Mouse (Mus musculus) kidney, embryonic 14.5 days (tissue): ENCODE measurements at regions not wholly inside any gene's neighbourhood (a gene's known extent, or its start where the extent isn't known, plus 50 kb on each side); places are given as distances from the start of the nearest gene placed in this dataset.
A peak's percentile ranks its signal among the peaks of the same experiment; 100 is the strongest.

Experiments
- ATAC-seq: fragments of 200-750 bp; cut with Nextera tagmentation; 2 replicates; pipeline ENCODE4 v1.8.0; 2017; ENCODE audit warnings: moderate number of reproducible peaks, mild to moderate bottlenecking, moderate TSS enrichment, moderate library complexity; ENCODE audit not compliant: low FRiP score, low TSS enrichment
- H3K27ac ChIP-seq: fragments of 300-500 bp; sonication (generic); 2 replicates; pipeline ENCODE4 v1.5.1; 2014; ENCODE audit warnings: low read depth, mild to moderate bottlenecking, low read length, moderate library complexity, mixed read lengths
- H3K27me3 ChIP-seq: fragments of 300-500 bp; sonication (generic); 2 replicates; pipeline ENCODE4 v1.6.1; 2014; ENCODE audit warnings: mild to moderate bottlenecking, low read length; ENCODE audit not compliant: control insufficient read depth, insufficient read depth
- H3K36me3 ChIP-seq: fragments of 300-500 bp; sonication (generic); 2 replicates; pipeline ENCODE4 v1.6.1; 2014; ENCODE audit warnings: low read length, mixed read lengths; ENCODE audit not compliant: control insufficient read depth, insufficient read depth
- H3K4me1 ChIP-seq: fragments of 300-500 bp; sonication (generic); 2 replicates; pipeline ENCODE4 v1.6.1; 2014; ENCODE audit warnings: low read length, mixed read lengths; ENCODE audit not compliant: control insufficient read depth, insufficient read depth
- H3K4me2 ChIP-seq: fragments of 300-500 bp; sonication (generic); replicated peaks from 2 replicates; pipeline ENCODE4 v1.6.1; 2014; ENCODE audit warnings: low read depth, mild to moderate bottlenecking, low read length
- H3K4me3 ChIP-seq: fragments of 300-500 bp; sonication (generic); 2 replicates; pipeline ENCODE4 v1.5.1; 2014; ENCODE audit warnings: mild to moderate bottlenecking, low read length
- H3K9ac ChIP-seq: fragments of 300-500 bp; sonication (generic); 2 replicates; pipeline ENCODE4 v1.6.1; 2014; ENCODE audit warnings: low read depth, mild to moderate bottlenecking, low read length, moderate library complexity
- H3K9me3 ChIP-seq: fragments of 300-500 bp; sonication (generic); 2 replicates; pipeline ENCODE4 v1.6.1; 2016; ENCODE audit warnings: low read length; ENCODE audit not compliant: control insufficient read depth
- WGBS: fragments of 180-500 bp; shearing (Covaris S2); extraction: QIAGEN DNeasy Blood & Tissue Kit; methylation state at CpG from one replicate; pipeline ENCODE4 v1.1.7; 2014; 5-methylcytosine and 5-hydroxymethylcytosine counted together

DNA sequence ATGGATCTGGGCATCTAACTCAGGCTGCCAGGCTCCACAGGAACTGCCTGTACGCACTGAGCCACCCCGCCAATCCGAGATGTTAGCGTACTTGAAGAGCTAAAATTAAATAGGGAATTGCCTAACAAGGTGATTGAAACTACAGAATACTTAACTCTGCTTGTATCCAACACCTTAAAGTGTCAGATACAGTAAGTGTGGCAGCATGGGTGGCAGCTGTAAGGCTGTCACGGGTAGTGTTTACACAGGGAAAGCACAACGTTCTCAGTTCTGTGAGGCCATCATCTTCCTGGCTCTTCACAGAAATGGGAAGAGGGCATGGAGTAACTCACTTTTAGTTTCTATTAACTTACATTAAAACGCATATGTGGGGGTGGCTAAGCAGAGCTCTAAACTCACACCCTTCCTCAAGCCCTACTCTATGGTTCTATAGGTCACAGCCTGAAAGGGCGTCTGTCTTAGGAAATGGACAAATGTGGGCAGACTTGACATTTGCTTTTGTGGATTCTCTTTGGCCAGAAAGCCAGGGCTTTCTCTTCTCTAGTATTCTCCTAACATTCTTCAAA, 325.2 kb upstream of the Jarid2 start:
- Histone ChIP-seq H3K9me3 (no peaks in the 10 kb centered on the region), H3K4me1 (peaks cover 4% of the 10 kb centered on the region; the same call in 1 of the 2 replicates), H3K9ac (no peak overlapping the region), H3K36me3 (no peaks in the 10 kb centered on the region), H3K4me2 (no peak overlapping the region), H3K4me3 (no peak overlapping the region), H3K27me3 (no peaks in the 10 kb centered on the region), H3K27ac (no peak overlapping the region)
- ATAC-seq = no peak
- WGBS = 79% methylated on average over 8 of the region's 8 CpGs

DNA sequence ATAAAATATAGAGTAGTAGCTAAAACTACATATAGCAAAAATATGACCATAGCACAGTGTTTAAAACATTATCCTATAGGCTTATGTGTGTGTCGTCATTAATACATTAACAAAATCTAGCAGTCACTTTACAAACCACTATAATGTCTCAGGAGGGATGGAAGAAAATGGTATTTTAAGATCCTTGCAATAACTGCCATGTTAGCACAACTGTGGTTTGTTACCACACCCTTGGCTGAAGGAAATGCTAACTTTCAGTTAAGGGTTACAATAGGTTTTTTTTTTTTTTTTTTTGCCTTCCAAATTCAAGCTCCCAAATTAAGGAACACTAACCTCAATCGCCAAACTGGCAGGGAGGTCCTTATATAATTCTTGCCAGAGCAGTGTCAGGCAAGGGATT, 322.0 kb upstream of the Jarid2 start:
- Histone ChIP-seq H3K4me3 (no peak overlapping the region), H3K4me2 (no peak overlapping the region), H3K9me3 (no peaks in the 10 kb centered on the region), H3K36me3 (no peaks in the 10 kb centered on the region), H3K4me1 (peaks cover 10% of the 10 kb centered on the region; the same call in 1 of the 2 replicates), H3K27ac (no peak overlapping the region), H3K9ac (no peak overlapping the region), H3K27me3 (no peaks in the 10 kb centered on the region)
- no peak for ATAC-seq
- 89% methylated on average over 2 of the region's 2 CpGs for WGBS

- Histone ChIP-seq H3K4me3 (no peak overlapping the region), H3K9ac (no peak overlapping the region), H3K27me3 (no peaks in the 10 kb centered on the region), H3K27ac (peak overlapping the region; percentile 76; the same call in 1 of the 2 replicates), H3K4me2 (no peak overlapping the region), H3K36me3 (no peaks in the 10 kb centered on the region), H3K4me1 (peaks cover 10% of the 10 kb centered on the region; the same call in 1 of the 2 replicates), H3K9me3 (no peaks in the 10 kb centered on the region)
- WGBS = 78% methylated on average over 6 of the region's 6 CpGs
- ATAC-seq = no peak
Observed at GRCm38 (mm10) chr13:44408619-44408959, 320.7 kb upstream of the Jarid2 start.

DNA sequence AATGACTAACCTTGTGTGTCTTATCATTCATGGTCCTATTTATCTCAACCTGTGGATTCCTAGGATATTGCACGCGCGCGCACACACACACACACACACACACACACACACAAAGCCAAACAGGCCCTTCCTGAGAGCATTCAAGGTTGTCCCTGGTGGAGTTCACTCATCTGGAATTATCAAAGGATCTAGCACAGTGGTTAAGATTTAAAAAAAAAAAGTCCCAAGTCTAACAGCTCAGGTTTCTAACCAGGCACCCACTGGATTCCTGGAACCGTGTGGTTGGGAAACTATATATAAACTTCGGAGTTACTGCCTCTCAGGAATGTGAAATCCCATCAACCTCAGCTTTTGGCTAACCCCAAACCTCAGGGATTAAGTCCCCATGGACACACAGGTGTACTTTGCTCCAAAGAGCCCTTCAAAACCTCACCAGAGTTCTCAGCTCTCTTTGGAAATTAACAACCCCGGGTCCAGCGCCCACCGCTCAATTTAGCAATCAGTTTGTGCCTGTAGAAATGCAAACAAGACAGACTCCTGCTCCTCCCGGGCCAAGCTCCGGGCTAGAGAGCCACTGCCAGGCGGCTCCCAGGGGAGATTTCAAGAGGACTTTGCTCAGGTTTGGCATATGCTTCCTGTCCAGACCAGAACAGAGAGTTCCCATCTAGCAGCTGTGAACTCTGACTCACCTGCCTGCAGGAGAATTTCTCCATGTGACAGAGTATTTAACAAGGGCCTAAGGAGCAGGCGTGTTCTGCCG, 320.1 kb upstream of the Jarid2 start:
- 0 out of 2 replicates have a peak, but pooled peaks have one; percentile 19 for ATAC-seq

GRCm38 (mm10) chr13:44409720-44410047, 319.6 kb upstream of the Jarid2 start:
- Histone ChIP-seq H3K36me3 (no peaks in the 10 kb centered on the region), H3K4me2 (no peak overlapping the region), H3K4me1 (peaks cover 10% of the 10 kb centered on the region; the same call in 1 of the 2 replicates), H3K9ac (no peak overlapping the region), H3K27me3 (no peaks in the 10 kb centered on the region), H3K27ac (peak overlapping the region; percentile 76; the same call in 1 of the 2 replicates), H3K9me3 (no peaks in the 10 kb centered on the region), H3K4me3 (no peak overlapping the region)
- WGBS = 73% methylated on average over 5 of the region's 5 CpGs
- no peak for ATAC-seq

More for the DNA sequence above, 320.1 kb upstream of the Jarid2 start:
- Histone ChIP-seq H3K4me3 (no peak overlapping the region), H3K36me3 (no peaks in the 10 kb centered on the region), H3K4me1 (peaks cover 10% of the 10 kb centered on the region; the same call in 1 of the 2 replicates), H3K27me3 (no peaks in the 10 kb centered on the region), H3K4me2 (no peak overlapping the region), H3K27ac (peak overlapping the region; percentile 76; the same call in 1 of the 2 replicates), H3K9ac (no peak overlapping the region; the same call in 1 of the 2 replicates), H3K9me3 (no peaks in the 10 kb centered on the region)
- WGBS = 51% methylated on average over 14 of the region's 14 CpGs

DNA sequence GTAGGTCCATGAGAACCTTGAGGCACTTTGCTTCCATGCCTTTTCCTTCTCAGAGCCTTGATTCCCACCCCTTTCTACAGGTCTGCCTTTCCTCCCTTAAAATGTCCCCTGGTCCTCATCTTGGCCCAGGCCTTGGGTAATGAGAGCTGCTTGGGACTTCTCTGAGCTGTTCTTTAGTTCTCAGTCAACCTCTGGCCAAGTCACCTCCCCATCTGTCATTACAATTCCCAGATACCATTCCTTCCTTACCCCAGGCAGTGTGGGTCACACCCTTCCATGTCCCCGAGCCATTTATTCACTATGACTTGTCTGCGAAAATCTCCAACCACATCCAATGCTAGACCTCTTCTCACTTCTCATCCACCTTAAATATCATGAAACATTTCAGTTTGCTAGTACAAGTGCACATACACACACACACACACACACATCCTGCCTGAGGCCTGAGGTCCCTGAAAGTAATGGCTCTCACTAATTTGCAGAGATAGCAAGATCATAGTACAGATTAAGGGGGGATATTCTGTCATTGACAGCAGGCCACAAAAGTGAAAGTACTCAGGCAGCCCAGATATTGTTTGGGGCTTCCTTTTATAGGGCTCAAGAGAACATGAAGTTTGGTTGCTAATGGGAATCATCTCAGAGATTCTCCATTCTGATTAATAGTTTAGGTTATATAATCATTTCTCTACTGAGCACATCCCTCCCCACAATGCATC, 317.3 kb upstream of the Jarid2 start:
- no peaks in the 10 kb centered on the region for H3K27me3 ChIP-seq

DNA sequence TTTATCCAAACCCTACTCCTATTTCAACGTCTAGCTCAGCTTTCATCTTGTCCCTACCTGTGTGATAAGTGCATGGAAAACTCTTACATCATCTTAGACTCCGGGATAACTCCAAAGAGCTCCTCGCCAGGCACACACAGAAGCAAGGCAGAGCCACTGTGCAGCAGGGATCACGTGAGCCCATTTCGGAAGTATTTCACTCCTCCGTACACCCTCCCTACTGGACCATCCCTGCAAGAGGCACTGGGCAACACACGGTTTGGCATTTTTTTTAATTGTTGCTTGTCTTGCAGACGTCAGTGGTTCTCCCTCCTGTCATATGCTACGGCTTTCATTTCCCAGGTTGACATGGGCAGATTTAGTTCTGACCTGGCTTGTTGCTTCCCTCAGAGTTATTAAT, 316.0 kb upstream of the Jarid2 start:
- Histone ChIP-seq H3K9me3 (no peaks in the 10 kb centered on the region), H3K4me2 (no peak overlapping the region), H3K4me3 (no peak overlapping the region), H3K36me3 (no peaks in the 10 kb centered on the region), H3K27me3 (no peaks in the 10 kb centered on the region), H3K4me1 (peaks cover 35% of the 10 kb centered on the region), H3K9ac (no peak overlapping the region), H3K27ac (no peak overlapping the region)
- 41% methylated on average over 9 of the region's 9 CpGs for WGBS
- no peak for ATAC-seq

More for the DNA sequence above, 317.3 kb upstream of the Jarid2 start:
- Histone ChIP-seq H3K36me3 (no peaks in the 10 kb centered on the region), H3K4me1 (peaks cover 24% of the 10 kb centered on the region; the same call in 1 of the 2 replicates), H3K4me3 (no peak overlapping the region), H3K9me3 (no peaks in the 10 kb centered on the region), H3K27ac (no peak overlapping the region), H3K9ac (no peak overlapping the region), H3K4me2 (no peak overlapping the region)
- WGBS = 94% methylated on average over 2 of the region's 2 CpGs
- no peak for ATAC-seq

GRCm38 (mm10) chr13:44415971-44416370, 313.3 kb upstream of the Jarid2 start:
- WGBS = 25% methylated on average over 7 of the region's 7 CpGs
- peak overlapping the region; percentile 24; the same call in 1 of the 2 replicates for H3K27ac ChIP-seq
- no peak overlapping the region for H3K9ac ChIP-seq
- peaks cover 39% of the 10 kb centered on the region for H3K4me1 ChIP-seq
- no peaks in the 10 kb centered on the region for H3K9me3 ChIP-seq
- no peak for ATAC-seq
- no peak overlapping the region for H3K4me2 ChIP-seq
- no peaks in the 10 kb centered on the region for H3K27me3 ChIP-seq
- H3K36me3 ChIP-seq = no peaks in the 10 kb centered on the region
- H3K4me3 ChIP-seq = no peak overlapping the region

DNA sequence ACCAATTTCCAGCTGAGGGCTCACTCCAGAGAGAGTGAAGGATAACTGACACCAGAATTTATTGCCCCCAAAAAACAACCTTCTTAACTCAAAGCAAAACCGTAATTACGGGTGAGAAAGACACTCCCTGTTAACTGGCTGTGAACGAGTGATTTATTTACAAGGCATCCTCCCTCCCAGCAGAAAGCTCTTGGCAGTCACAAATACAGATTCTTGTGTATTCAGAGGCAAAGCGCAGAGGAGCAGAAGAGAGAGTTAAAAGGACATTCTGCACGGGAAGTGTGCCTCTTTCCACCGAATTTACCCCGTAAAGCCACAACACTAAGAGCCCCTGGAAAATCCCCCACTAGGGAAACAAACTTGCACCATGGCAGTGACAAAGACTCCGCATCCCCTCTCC, 312.3 kb upstream of the Jarid2 start:
- Histone ChIP-seq H3K4me2 (no peak overlapping the region; the same call in 1 of the 2 replicates), H3K27ac (no peak overlapping the region), H3K36me3 (no peaks in the 10 kb centered on the region), H3K4me3 (no peak overlapping the region), H3K4me1 (peaks cover 43% of the 10 kb centered on the region), H3K9ac (no peak overlapping the region), H3K9me3 (no peaks in the 10 kb centered on the region), H3K27me3 (no peaks in the 10 kb centered on the region)
- WGBS = 7% methylated on average over 8 of the region's 8 CpGs
- ATAC-seq = no peak
